Mouse (Mus musculus) spleen, adult 2 months (tissue): Measurements from ENCODE around the gene Mllt1.

Source experiments
- CTCF ChIP-seq: fragments of 200-500 bp; IDR thresholded peaks from 2 replicates; pipeline ENCODE4 v1.5.1; 2011; ENCODE audit warnings: mild to moderate bottlenecking, inconsistent platforms; ENCODE audit not compliant: insufficient read depth, insufficient read length, insufficient replicate concordance; ENCODE audit errors: extremely low read depth
- POLR2A ChIP-seq: fragments of 200-500 bp; IDR thresholded peaks from 2 replicates; pipeline ENCODE4 v1.6.1; 2011; ENCODE audit warnings: low read depth, low read length, inconsistent platforms

DNA sequence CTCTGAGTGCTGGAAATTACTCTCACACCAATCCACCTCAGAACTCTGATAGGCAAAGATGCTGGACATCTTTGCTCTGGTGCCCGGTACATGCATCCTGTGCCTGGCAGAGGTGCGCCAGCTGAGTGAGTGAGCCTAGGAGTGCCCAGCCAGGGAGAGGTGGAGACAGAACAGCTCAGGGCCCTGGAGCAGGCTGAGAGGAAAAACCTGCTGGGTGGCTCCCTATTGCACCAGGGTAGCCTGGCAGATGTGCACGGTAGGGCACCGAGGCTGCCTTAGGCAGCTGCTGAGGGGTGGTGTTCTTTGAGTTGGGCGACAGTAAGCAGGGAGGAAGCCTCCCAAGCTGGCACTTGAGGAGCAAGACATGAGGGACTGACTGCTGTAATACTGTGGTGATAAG lies 46.8 kb upstream of the Mllt1 start, which contains the start of gene Acer1:
- no peak for TF ChIP-seq CTCF
- no peak for TF ChIP-seq POLR2A
